Comparison of ENCODE assay signal across 12 mouse cellular contexts in the genomic region with DNA sequence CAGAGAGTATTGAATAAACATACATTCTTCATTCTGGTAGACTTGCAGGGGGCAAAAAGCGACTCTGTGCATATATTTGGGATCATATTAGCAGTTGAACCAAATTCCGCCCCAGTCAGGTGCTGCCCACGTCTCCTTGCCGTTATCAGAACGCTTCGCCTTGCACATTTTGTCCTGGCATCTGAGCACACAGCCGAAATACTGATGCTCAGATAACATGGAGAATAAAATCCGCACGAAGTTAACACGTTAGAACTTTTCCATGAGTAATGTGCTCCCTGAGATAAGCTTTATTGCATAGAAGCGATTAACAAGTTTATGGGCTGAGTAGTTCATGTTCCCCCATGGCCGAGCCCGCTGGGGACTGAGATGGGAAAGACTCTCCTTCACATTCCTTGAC.
"Had no signal": no experiment of that assay in that cellular context is flagged by ENCODE, and none has a peak within 500 bp of the region (broad histone marks: within the 10 kb centered on the region; RNA-seq: fewer than 3 reads in every experiment).

No protein-coding gene starts in this region.

- ATAC-seq: lung, postnatal 0 days; midbrain, embryonic 15.5 days had no signal

- H3K4me1 ChIP-seq: limb, embryonic 10.5 days; midbrain, embryonic 15.5 days had no signal

- H3K4me2 ChIP-seq: midbrain, embryonic 11.5 days; midbrain, embryonic 15.5 days had no signal

- H3K27ac ChIP-seq: left cerebral cortex, adult 2 months; limb, embryonic 10.5 days; midbrain, embryonic 15.5 days had no signal

- H3K27me3 ChIP-seq: midbrain, embryonic 15.5 days had no signal

- H3K36me3 ChIP-seq: limb, embryonic 10.5 days; midbrain, embryonic 15.5 days had no signal

- H3K9me3 ChIP-seq: limb, embryonic 10.5 days; midbrain, embryonic 15.5 days had no signal

- DNase-seq: kidney, adult 18-20 months; kidney, postnatal 10 days; lung, adult 2 months; lung, postnatal 36 days; right cerebral cortex, postnatal 14 days; thymus, adult 18-20 months; thymus, postnatal 25 days had no signal

- H3K4me3 ChIP-seq: left cerebral cortex, adult 2 months; limb, embryonic 10.5 days; midbrain, embryonic 15.5 days had no signal

- H3K9ac ChIP-seq: midbrain, embryonic 15.5 days had no signal
